Mouse (Mus musculus): Measurements from ENCODE around the gene Znhit2.
"Not testable (repeated sequence)": the region's sequence is repeated elsewhere in the genome, so short reads cannot be mapped to it uniquely, and the experiment has no call there.

Znhit2 gene

GRCm38 (mm10) chr19:6061021-6061533, at the start of gene Znhit2:
Gene Znhit2 (plus strand): TSS chr19:6061192.
- ATAC-seq (ENCODE audit: insufficient number of reproducible peaks, low FRiP score, low TSS enrichment) = peak; percentile 57; the same call in 1 of the 2 replicates

GRCm38 (mm10) chr19:6013691-6014090, 47.3 kb upstream of the Znhit2 start:
- ATAC-seq (ENCODE audit: insufficient number of reproducible peaks, low FRiP score, low TSS enrichment) = no peak

GRCm38 (mm10) chr19:6014991-6015510, 45.9 kb upstream of the Znhit2 start:
- ATAC-seq (ENCODE audit: insufficient number of reproducible peaks, low FRiP score, low TSS enrichment) = peak; percentile 69; the same call in 1 of the 2 replicates

- ATAC-seq (ENCODE audit: insufficient number of reproducible peaks, low FRiP score, low TSS enrichment) = peak; percentile 36; the same call in 1 of the 2 replicates
Measured at GRCm38 (mm10) chr19:6015511-6016315, 45.3 kb upstream of the Znhit2 start, which contains the start of gene Capn1. Gene Capn1 (minus strand): TSS chr19:6015897.

- ATAC-seq (ENCODE audit: insufficient number of reproducible peaks, low FRiP score, low TSS enrichment) = no peak
Measured at GRCm38 (mm10) chr19:6016532-6016931, 44.5 kb upstream of the Znhit2 start.

GRCm38 (mm10) chr19:6018142-6019089, 42.6 kb upstream of the Znhit2 start:
- ATAC-seq (ENCODE audit: insufficient number of reproducible peaks, low FRiP score, low TSS enrichment) = no peak

GRCm38 (mm10) chr19:6020276-6020675, 40.7 kb upstream of the Znhit2 start:
- no peak for ATAC-seq (ENCODE audit: insufficient number of reproducible peaks, low FRiP score, low TSS enrichment)

GRCm38 (mm10) chr19:6023059-6023458, 37.9 kb upstream of the Znhit2 start:
- no peak for ATAC-seq (ENCODE audit: insufficient number of reproducible peaks, low FRiP score, low TSS enrichment)

- no peak for ATAC-seq (ENCODE audit: insufficient number of reproducible peaks, low FRiP score, low TSS enrichment)
Measured at GRCm38 (mm10) chr19:6023930-6024329, 37.1 kb upstream of the Znhit2 start.

GRCm38 (mm10) chr19:6028991-6029390, 32.0 kb upstream of the Znhit2 start:
- ATAC-seq (ENCODE audit: insufficient number of reproducible peaks, low FRiP score, low TSS enrichment) = no peak

GRCm38 (mm10) chr19:6029426-6029825, 31.6 kb upstream of the Znhit2 start:
- ATAC-seq (ENCODE audit: insufficient number of reproducible peaks, low FRiP score, low TSS enrichment) = no peak

GRCm38 (mm10) chr19:6030520-6031280, 30.3 kb upstream of the Znhit2 start:
- ATAC-seq (ENCODE audit: insufficient number of reproducible peaks, low FRiP score, low TSS enrichment) = no peak

- no peak for ATAC-seq (ENCODE audit: insufficient number of reproducible peaks, low FRiP score, low TSS enrichment)
Measured at GRCm38 (mm10) chr19:6035966-6036585, 24.9 kb upstream of the Znhit2 start.

- ATAC-seq (ENCODE audit: insufficient number of reproducible peaks, low FRiP score, low TSS enrichment) = no peak
Measured at GRCm38 (mm10) chr19:6037695-6038094, 23.3 kb upstream of the Znhit2 start.

GRCm38 (mm10) chr19:6038326-6038725, 22.7 kb upstream of the Znhit2 start:
- ATAC-seq (ENCODE audit: insufficient number of reproducible peaks, low FRiP score, low TSS enrichment) = no peak

- no peak for ATAC-seq (ENCODE audit: insufficient number of reproducible peaks, low FRiP score, low TSS enrichment)
Measured at GRCm38 (mm10) chr19:6040002-6040401, 21.0 kb upstream of the Znhit2 start.

- ATAC-seq (ENCODE audit: insufficient number of reproducible peaks, low FRiP score, low TSS enrichment) = no peak
Measured at GRCm38 (mm10) chr19:6042293-6042692, 18.7 kb upstream of the Znhit2 start.

GRCm38 (mm10) chr19:6044102-6044501, 16.9 kb upstream of the Znhit2 start:
- ATAC-seq (ENCODE audit: insufficient number of reproducible peaks, low FRiP score, low TSS enrichment) = not testable (repeated sequence)

Measured in cerebellum, adult (tissue).